Mouse (Mus musculus) liver, adult 2 months (tissue): ENCODE measurements around the gene Rabggta. TPM values are rescaled to one million over a fixed set of nuclear protein-coding genes. Genes with fewer than 3 reads are reported as not detected.

Experiments
- DNase-seq: peaks from one replicate; pipeline ENCODE4 v3.0.0-alpha.2; 2011; ENCODE audit warnings: low read depth, low spot score; ENCODE audit errors: extremely low read depth
- H3K27ac ChIP-seq: fragments of 200-500 bp; replicated peaks from 2 replicates; pipeline ENCODE4 v1.5.1; 2012; ENCODE audit warnings: low read depth, mild to moderate bottlenecking, control low read depth, inconsistent platforms, low read length; ENCODE audit not compliant: insufficient read depth
- H3K27me3 ChIP-seq: fragments of 200-500 bp; 2 replicates; pipeline ENCODE4 v1.6.1; 2012; ENCODE audit warnings: mild to moderate bottlenecking, moderate library complexity, low read length, inconsistent platforms; ENCODE audit not compliant: control insufficient read depth, insufficient read depth
- H3K36me3 ChIP-seq: fragments of 200-500 bp; 2 replicates; pipeline ENCODE4 v1.6.1; 2012; ENCODE audit warnings: low read length, inconsistent platforms; ENCODE audit not compliant: control insufficient read depth, insufficient read depth
- H3K4me1 ChIP-seq: fragments of 200-500 bp; 2 replicates; pipeline ENCODE4 v1.6.1; 2011; ENCODE audit warnings: low read length; ENCODE audit not compliant: control insufficient read depth, insufficient read depth
- H3K4me3 ChIP-seq: fragments of 200-500 bp; 2 replicates; pipeline ENCODE4 v1.5.1; 2011; ENCODE audit warnings: low read depth, mild to moderate bottlenecking, control low read depth, low read length, moderate library complexity; ENCODE audit not compliant: insufficient read depth
- H3K79me2 ChIP-seq: fragments of 200-500 bp; 2 replicates; pipeline ENCODE4 v1.6.1; 2012; ENCODE audit warnings: inconsistent platforms, mild to moderate bottlenecking, low read length, moderate library complexity; ENCODE audit not compliant: control insufficient read depth, insufficient read depth
- H3K9ac ChIP-seq: fragments of 200-500 bp; 2 replicates; pipeline ENCODE4 v1.6.1; 2012; ENCODE audit warnings: low read depth, mild to moderate bottlenecking, control low read depth, inconsistent platforms, low read length
- CTCF ChIP-seq: fragments of 200-500 bp; IDR thresholded peaks from 2 replicates; pipeline ENCODE4 v1.5.1; 2011; ENCODE audit warnings: low read depth, low read length, control low read depth
- POLR2A ChIP-seq: fragments of 200-500 bp; IDR thresholded peaks from 2 replicates; pipeline ENCODE4 v1.6.1; 2011; ENCODE audit warnings: low read length, control low read depth; ENCODE audit not compliant: insufficient read depth; ENCODE audit errors: extremely low read depth
- WGBS: fragments of 180-500 bp; shearing (Covaris S2); methylation state at CpG from one replicate; pipeline ENCODE4 v1.1.7; 2018; 5-methylcytosine and 5-hydroxymethylcytosine counted together
- polyA plus RNA-seq: library from polyadenylated mRNA; depleted of rRNA; stranded (reverse); fragments of >200 nt; gene quantifications from 2 replicates; pipeline ENCODE4 v1.2.3, GENCODE M21; 2012; rRNA removed
- total RNA-seq: library from RNA; depleted of rRNA; stranded (reverse); fragments of >200 nt; gene quantifications from 2 replicates; pipeline ENCODE4 v1.2.3, GENCODE M21; 2014; rRNA removed

Gene Rabggta
- total RNA-seq (28.7 and 31.5 TPM in 2 replicates), polyA plus RNA-seq (64.0 and 65.1 TPM in 2 replicates)

- Histone ChIP-seq H3K4me1 (peaks cover 26% of the 10 kb centered on the region), H3K4me3 (peak within 1 kb of the TSS; percentile 94), H3K27ac (peak within 1 kb of the TSS; percentile 96), H3K9ac (peak within 1 kb of the TSS; percentile 97), H3K27me3 (no peaks in the 10 kb centered on the region), H3K79me2 (no peaks in the 10 kb centered on the region), H3K36me3 (peaks cover 3% of the 10 kb centered on the region; the same call in 1 of the 2 replicates)
- TF ChIP-seq CTCF (peak; percentile 95), POLR2A (0 out of 2 replicates have a peak, but pooled peaks have one; percentile 45)
- WGBS, result under 1% methylated on average over 50 of the region's 50 CpGs
- peak; percentile 90 for DNase-seq
Observed at GRCm38 (mm10) chr14:55721700-55722437, at the start of gene Rabggta. Gene Rabggta (minus strand): TSS chr14:55722263.

DNA sequence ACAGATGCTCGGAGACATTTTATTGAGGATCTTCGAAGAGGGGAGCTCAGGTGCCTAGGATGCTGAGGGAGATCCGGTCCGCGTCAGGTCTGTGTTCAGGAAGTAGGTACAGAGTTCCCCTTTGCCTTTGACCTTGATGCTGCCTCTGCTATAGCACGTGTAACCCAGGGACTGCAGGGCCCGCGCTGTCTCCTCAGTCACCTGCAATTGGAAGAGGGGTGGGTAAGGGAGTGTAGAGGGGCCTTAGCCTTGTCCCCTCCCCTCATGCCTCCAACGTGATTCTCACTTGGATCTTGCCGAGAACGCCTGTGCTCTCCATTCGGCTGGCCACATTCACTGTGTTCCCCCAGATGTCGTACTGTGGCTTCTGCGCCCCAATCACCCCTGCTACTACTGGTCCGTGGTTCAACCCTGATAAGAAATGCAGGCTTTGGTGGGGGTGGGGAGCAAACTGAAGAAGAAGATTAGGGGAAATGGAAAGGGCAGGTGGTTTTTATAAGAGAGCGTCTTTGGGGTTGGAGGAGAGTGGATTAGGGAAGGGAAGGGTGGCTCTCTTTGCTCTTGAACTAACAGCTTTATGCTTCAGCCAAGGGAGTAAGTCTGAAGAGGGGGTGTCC, 47.1 kb upstream of the Rabggta start:
- 0 out of 2 replicates have a peak, but pooled peaks cover 2% of the 10 kb centered on the region for H3K27me3 ChIP-seq
- H3K36me3 ChIP-seq, result no peaks in the 10 kb centered on the region
- H3K9ac ChIP-seq, result no peak overlapping the region
- TF ChIP-seq CTCF (no peak), POLR2A (no peak)
- no peak overlapping the region for H3K27ac ChIP-seq
- DNase-seq, result no peak
- WGBS, result 75% methylated on average over 16 of the region's 16 CpGs
- no peaks in the 10 kb centered on the region for H3K79me2 ChIP-seq
- 0 out of 2 replicates have a peak, but pooled peaks cover 6% of the 10 kb centered on the region for H3K4me1 ChIP-seq
- no peak overlapping the region for H3K4me3 ChIP-seq

GRCm38 (mm10) chr14:55768555-55768954, 46.5 kb upstream of the Rabggta start:
- no peak for DNase-seq
- H3K27me3 ChIP-seq, result 0 out of 2 replicates have a peak, but pooled peaks cover 2% of the 10 kb centered on the region
- H3K4me3 ChIP-seq, result no peak overlapping the region
- WGBS, result 89% methylated on average over 6 of the region's 6 CpGs
- no peaks in the 10 kb centered on the region for H3K36me3 ChIP-seq
- TF ChIP-seq POLR2A (no peak), CTCF (no peak)
- H3K4me1 ChIP-seq, result 0 out of 2 replicates have a peak, but pooled peaks cover 6% of the 10 kb centered on the region
- H3K27ac ChIP-seq, result no peak overlapping the region
- no peak overlapping the region for H3K9ac ChIP-seq
- H3K79me2 ChIP-seq, result no peaks in the 10 kb centered on the region

DNA sequence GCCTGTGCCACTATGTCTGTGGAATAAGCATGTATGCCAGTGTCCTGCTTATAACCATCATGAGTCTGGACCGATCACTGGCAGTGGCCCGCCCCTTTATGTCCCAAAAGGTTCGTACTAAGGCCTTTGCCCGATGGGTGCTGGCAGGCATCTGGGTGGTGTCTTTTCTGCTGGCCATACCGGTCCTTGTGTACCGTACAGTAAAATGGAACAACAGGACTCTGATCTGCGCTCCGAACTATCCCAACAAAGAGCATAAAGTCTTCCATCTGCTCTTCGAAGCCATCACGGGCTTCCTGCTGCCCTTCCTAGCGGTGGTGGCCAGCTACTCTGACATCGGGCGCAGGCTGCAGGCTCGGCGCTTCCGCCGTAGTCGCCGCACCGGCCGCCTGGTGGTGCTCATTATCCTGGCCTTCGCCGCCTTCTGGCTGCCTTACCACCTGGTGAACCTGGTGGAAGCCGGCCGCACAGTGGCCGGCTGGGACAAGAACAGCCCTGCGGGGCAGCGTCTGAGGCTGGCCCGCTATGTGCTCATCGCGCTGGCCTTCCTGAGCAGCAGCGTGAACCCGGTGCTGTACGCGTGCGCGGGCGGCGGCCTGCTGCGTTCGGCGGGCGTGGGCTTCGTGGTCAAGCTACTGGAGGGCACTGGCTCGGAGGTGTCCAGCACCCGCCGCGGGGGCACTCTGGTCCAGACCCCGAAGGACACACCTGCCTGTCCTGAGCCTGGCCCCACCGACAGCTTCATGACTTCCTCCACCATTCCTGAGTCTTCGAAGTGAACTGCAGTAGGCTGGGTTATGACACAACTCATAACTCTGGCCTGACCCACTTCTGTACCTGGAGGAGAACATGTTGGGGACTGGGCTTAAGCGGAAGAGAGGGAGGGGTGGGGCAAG, 45.7 kb upstream of the Rabggta start:
- H3K27me3 ChIP-seq, result 0 out of 2 replicates have a peak, but pooled peaks cover 2% of the 10 kb centered on the region
- no peaks in the 10 kb centered on the region for H3K79me2 ChIP-seq
- no peak overlapping the region for H3K27ac ChIP-seq
- DNase-seq, result peak; percentile 39
- no peak for TF ChIP-seq POLR2A
- TF ChIP-seq CTCF, result peak; percentile 67
- 15% methylated on average over 52 of the region's 52 CpGs for WGBS
- no peaks in the 10 kb centered on the region for H3K36me3 ChIP-seq
- H3K4me1 ChIP-seq, result 0 out of 2 replicates have a peak, but pooled peaks cover 6% of the 10 kb centered on the region
- H3K9ac ChIP-seq, result peak overlapping the region; percentile 19
- peak overlapping the region; percentile 42; the same call in 1 of the 2 replicates for H3K4me3 ChIP-seq

GRCm38 (mm10) chr14:55765696-55766095, 43.6 kb upstream of the Rabggta start, which contains the start of gene Ltb4r1:
Gene Ltb4r1 (plus strand): TSS chr14:55765962.
- no peak within 1 kb of the TSS for H3K4me3 ChIP-seq
- TF ChIP-seq POLR2A (no peak), CTCF (no peak)
- no peak for DNase-seq
- no peak within 1 kb of the TSS for H3K9ac ChIP-seq
- H3K27me3 ChIP-seq, result peaks cover 7% of the 10 kb centered on the region; the same call in 1 of the 2 replicates
- H3K36me3 ChIP-seq, result no peaks in the 10 kb centered on the region
- H3K27ac ChIP-seq, result no peak within 1 kb of the TSS
- WGBS, result 64% methylated on average over 4 of the region's 4 CpGs
- peaks cover 6% of the 10 kb centered on the region; the same call in 1 of the 2 replicates for H3K4me1 ChIP-seq
- H3K79me2 ChIP-seq, result no peaks in the 10 kb centered on the region
